Mouse (Mus musculus) monocyte, adult 2 months (primary cell): ENCODE results near the gene Pdzk1.

Source experiments
- DNase-seq, 2 experiments: peaks; one replicate each; pipeline ENCODE4 v3.0.0; 2022; ENCODE audit warnings: low spot score in 2 of 2, low read depth in 1 of 2

The Pdzk1 gene

GRCm38 (mm10) chr3:96834587-96835348 lies 5.7 kb downstream of the Pdzk1 start:
- DNase-seq, result no peak

GRCm38 (mm10) chr3:96836414-96836813 lies 7.3 kb downstream of the Pdzk1 start:
- DNase-seq, result no peak

GRCm38 (mm10) chr3:96838996-96839645 lies 10.0 kb downstream of the Pdzk1 start:
- DNase-seq, result no peak

GRCm38 (mm10) chr3:96845191-96845590 lies 16.1 kb downstream of the Pdzk1 start:
- no peak for DNase-seq

GRCm38 (mm10) chr3:96845806-96846205 lies 16.7 kb downstream of the Pdzk1 start:
- DNase-seq, result no peak

- DNase-seq, result no peak
Measured at GRCm38 (mm10) chr3:96846985-96847384, 17.9 kb downstream of the Pdzk1 start.

- DNase-seq, result no peak
Measured at GRCm38 (mm10) chr3:96847661-96848060, 18.6 kb downstream of the Pdzk1 start.

- DNase-seq, result no peak
Measured at GRCm38 (mm10) chr3:96848470-96848869, 19.4 kb downstream of the Pdzk1 start.

- no peak for DNase-seq
Measured at GRCm38 (mm10) chr3:96849168-96849727, 20.2 kb downstream of the Pdzk1 start.

- no peak for DNase-seq
Measured at GRCm38 (mm10) chr3:96852561-96852960, 23.5 kb downstream of the Pdzk1 start.

- no peak for DNase-seq
Measured at GRCm38 (mm10) chr3:96854376-96854775, 25.3 kb downstream of the Pdzk1 start.

- DNase-seq, result no peak
Measured at GRCm38 (mm10) chr3:96855833-96856232, 26.7 kb downstream of the Pdzk1 start.

- DNase-seq, result no peak
Measured at GRCm38 (mm10) chr3:96860498-96860897, 31.4 kb downstream of the Pdzk1 start.

GRCm38 (mm10) chr3:96867863-96868262 lies 38.8 kb downstream of the Pdzk1 start:
- no peak for DNase-seq

GRCm38 (mm10) chr3:96868566-96868965 lies 39.5 kb downstream of the Pdzk1 start:
- DNase-seq, result no peak

- DNase-seq, result no peak
Measured at GRCm38 (mm10) chr3:96869091-96869490, 40.0 kb downstream of the Pdzk1 start.

- no peak for DNase-seq
Measured at GRCm38 (mm10) chr3:96870270-96870669, 41.2 kb downstream of the Pdzk1 start.

GRCm38 (mm10) chr3:96871070-96871469 lies 42.0 kb downstream of the Pdzk1 start:
- no peak for DNase-seq

GRCm38 (mm10) chr3:96872501-96872900 lies 43.4 kb downstream of the Pdzk1 start:
- no peak for DNase-seq

- DNase-seq, result no peak
Measured at GRCm38 (mm10) chr3:96874808-96875571, 45.9 kb downstream of the Pdzk1 start.

GRCm38 (mm10) chr3:96879536-96879935 lies 50.5 kb downstream of the Pdzk1 start:
- no peak for DNase-seq

- DNase-seq, result no peak
Measured at GRCm38 (mm10) chr3:96880385-96880784, 51.3 kb downstream of the Pdzk1 start.
